Mouse (Mus musculus): ENCODE data around the gene Larp1b.

Larp1b gene

DNA sequence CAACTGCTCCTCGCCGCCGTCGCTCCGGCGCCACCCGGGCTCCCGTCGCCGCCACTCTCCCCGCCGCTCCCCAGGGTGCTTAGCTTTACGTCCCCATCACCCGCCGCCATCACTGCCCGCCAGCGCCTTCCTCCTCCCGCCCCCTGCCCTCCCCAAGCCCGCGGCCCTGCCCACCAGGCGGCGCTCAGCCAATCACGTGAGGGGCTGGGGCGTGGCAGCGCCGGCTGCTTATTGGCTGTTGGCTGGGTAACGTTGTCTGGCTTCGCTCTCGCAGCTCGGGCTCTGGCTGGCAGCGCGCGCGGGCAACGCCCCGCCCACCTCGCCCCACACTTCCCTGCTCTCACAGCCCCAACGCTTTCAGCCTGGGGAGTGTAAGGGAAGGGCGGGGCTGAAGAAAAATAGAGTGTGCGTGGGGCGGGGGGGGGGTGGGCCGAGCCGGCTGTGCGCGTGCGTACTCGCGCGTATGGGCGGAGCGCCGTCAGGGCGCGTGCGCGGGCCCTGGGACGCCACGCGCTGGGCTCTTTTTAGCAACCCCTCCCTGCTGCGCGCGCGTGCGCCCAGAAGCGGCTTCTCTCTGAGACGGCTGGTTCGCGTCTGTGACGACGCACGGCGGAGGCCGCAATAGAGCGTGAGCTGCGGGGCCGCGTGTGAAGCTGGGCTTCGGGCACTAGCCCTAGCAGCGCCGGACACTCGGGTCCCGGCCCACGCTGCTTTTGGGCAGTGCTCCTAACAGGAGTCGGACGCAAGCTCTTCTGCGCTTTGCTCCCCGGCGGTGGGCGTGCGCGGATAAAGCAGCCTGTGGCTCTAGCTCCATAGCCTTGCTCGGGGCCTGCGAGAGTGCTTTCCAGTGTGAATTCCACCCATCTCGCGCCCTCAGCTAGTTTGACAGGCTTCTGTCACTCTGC is 133.5 kb downstream of the Larp1b start, which contains the start of gene Pgrmc2:
Pgrmc2 (minus strand) TSS at position 162 of the 905 bp plus-strand sequence.
- peak; percentile 96 for DNase-seq (ENCODE audit: low spot score)

DNA sequence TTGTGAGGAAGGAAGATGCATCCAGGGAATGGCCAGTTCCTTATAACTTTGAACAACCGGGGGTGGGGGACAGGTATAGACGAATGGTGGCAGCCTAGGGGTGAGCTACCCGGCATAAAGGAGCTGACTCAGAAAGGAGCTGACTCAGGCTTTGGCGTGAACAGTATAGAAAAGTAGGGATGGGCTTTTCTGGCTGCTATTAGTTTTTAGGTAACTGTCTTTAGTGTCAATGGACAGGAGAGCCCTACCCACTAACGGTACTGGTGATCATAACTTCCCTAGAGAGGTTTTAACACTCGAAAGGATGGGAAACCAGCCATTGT is 134.1 kb downstream of the Larp1b start:
- DNase-seq (ENCODE audit: low spot score) = no peak

DNA sequence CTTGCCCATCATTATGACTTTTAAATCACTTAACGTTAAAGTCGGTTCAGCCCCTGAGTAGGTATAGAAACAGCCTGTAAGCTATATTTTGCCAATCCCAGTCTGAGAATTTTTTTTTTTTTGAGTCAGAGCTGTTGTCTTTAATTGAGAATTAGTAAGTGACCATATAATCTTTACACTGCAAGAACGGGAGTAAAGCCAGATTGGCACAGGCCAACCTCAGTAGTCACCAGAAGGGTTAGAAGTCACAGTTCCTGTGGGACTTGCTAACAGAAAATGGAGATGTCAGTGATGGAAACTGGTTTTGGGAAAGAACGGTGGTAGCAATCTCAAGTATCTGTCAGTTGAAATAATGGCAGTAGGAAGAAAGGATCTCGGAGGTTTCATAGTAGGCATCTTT is 134.8 kb downstream of the Larp1b start:
- DNase-seq (ENCODE audit: low spot score) = no peak

DNA sequence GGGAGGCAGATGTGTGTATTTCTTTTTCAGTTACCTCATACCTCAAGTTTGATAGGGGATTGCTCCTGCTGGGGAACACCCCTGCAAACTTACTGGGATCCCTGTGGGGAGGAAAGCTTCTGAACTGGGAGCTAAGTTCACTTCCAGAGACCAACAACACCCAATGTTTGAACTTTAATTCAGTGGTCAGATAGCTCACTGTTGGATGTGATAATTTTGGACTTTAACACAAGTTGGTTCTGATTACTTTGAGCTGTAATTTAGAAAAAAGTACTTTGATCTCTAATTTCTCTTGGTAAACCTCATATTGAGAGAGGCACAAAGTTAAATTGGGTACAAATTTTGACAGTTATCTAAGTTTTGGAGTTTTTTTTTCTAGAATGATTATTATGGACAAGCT is 137.4 kb downstream of the Larp1b start:
- DNase-seq (ENCODE audit: low spot score) = no peak

Data from c-Kit-positive CD71-positive TER-119-positive erythroid progenitor cells, embryonic 14.5 days (primary cell).